Mouse (Mus musculus) forebrain, embryonic 16.5 days (tissue): Measurements from ENCODE around the gene Tmem165. TPM values are rescaled to one million over a fixed set of nuclear protein-coding genes. Genes with fewer than 3 reads are reported as not detected.
A peak's percentile ranks its signal among the peaks of the same experiment; 100 is the strongest.

Experiments
- ATAC-seq: fragments of 200-750 bp; cut with Nextera tagmentation; 2 replicates; pipeline ENCODE4 v1.8.0; 2017; ENCODE audit warnings: mild to moderate bottlenecking, moderate library complexity
- H3K27ac ChIP-seq: fragments of 300-500 bp; sonication (generic); 2 replicates; pipeline ENCODE4 v1.5.1; 2014; ENCODE audit warnings: low read length, control low read depth
- H3K27me3 ChIP-seq: fragments of 300-500 bp; sonication (generic); replicated peaks from 2 replicates; pipeline ENCODE4 v1.6.1; 2014; ENCODE audit warnings: low read length; ENCODE audit not compliant: control insufficient read depth, insufficient read depth
- H3K36me3 ChIP-seq: fragments of 300-500 bp; sonication (generic); 2 replicates; pipeline ENCODE4 v1.6.1; 2014; ENCODE audit not compliant: control insufficient read depth, insufficient read depth
- H3K4me1 ChIP-seq: fragments of 300-500 bp; sonication (generic); replicated peaks from 2 replicates; pipeline ENCODE4 v1.6.1; 2014; ENCODE audit warnings: low read length; ENCODE audit not compliant: control insufficient read depth, insufficient read depth
- H3K4me2 ChIP-seq: fragments of 300-500 bp; sonication (generic); 2 replicates; pipeline ENCODE4 v1.6.1; 2014; ENCODE audit warnings: mild to moderate bottlenecking, low read length, control low read depth
- H3K4me3 ChIP-seq: fragments of 300-500 bp; sonication (generic); replicated peaks from 2 replicates; pipeline ENCODE4 v1.5.1; 2014; ENCODE audit warnings: mild to moderate bottlenecking, low read length, control low read depth
- H3K9ac ChIP-seq: fragments of 300-500 bp; sonication (generic); replicated peaks from 2 replicates; pipeline ENCODE4 v1.6.1; 2014; ENCODE audit warnings: low read depth, low read length, control low read depth
- H3K9me3 ChIP-seq: fragments of 300-500 bp; sonication (generic); 2 replicates; pipeline ENCODE4 v1.6.1; 2016; ENCODE audit warnings: low read length; ENCODE audit not compliant: control insufficient read depth
- WGBS: fragments of 180-500 bp; shearing (Covaris S2); extraction: QIAGEN DNeasy Blood & Tissue Kit; methylation state at CpG from one replicate; pipeline ENCODE4 v1.1.7; 2014; 5-methylcytosine and 5-hydroxymethylcytosine counted together
- polyA plus RNA-seq: library from polyadenylated mRNA; unstranded; fragments of >200 nt; fragmentation: Nextera tagmentation; extraction: Ambion mirVana; gene quantifications from 2 replicates; pipeline ENCODE4 v1.2.1, GENCODE M21; 2015

The Tmem165 gene
- polyA plus RNA-seq = 40.3 and 45.9 TPM in 2 replicates

DNA sequence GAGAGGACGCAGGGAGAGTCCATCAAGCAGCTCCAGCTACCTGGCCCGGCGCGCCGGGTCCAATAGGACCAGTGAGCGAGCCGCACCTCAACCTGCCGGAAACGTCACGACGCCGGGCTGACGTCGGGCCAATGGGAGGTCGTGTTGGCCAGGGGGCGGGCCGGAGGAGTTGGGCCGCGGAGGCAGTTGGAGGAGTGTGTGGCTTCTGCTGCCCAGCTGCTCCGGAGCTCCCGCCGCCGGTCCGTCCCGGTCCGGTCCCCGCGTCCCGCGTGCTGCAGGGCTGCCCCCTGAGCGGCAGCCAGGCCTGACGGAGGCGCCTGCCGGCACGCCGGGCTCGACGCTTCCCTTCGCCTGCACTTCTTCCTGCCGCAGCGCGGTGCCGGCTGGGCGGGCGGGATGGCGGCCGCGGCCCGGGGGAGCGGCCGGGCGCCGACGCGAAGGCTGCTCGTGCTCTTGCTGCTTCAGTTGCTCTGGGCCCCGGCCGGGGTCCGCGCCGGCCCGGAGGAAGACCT, at the start of gene Tmem165:
TSS of gene Tmem165 (plus strand) at position 131 of the 512 bp plus-strand sequence.
- Histone ChIP-seq H3K36me3 (no peaks in the 10 kb centered on the region), H3K27ac (peak within 1 kb of the TSS; percentile 93), H3K4me1 (peaks cover 15% of the 10 kb centered on the region), H3K9ac (peak within 1 kb of the TSS; percentile 91), H3K4me2 (peak within 1 kb of the TSS; percentile 80), H3K9me3 (no peaks in the 10 kb centered on the region), H3K4me3 (peak within 1 kb of the TSS; percentile 80), H3K27me3 (no peaks in the 10 kb centered on the region)
- ATAC-seq = peak; percentile 98
- under 1% methylated on average over 61 of the region's 62 CpGs for WGBS

DNA sequence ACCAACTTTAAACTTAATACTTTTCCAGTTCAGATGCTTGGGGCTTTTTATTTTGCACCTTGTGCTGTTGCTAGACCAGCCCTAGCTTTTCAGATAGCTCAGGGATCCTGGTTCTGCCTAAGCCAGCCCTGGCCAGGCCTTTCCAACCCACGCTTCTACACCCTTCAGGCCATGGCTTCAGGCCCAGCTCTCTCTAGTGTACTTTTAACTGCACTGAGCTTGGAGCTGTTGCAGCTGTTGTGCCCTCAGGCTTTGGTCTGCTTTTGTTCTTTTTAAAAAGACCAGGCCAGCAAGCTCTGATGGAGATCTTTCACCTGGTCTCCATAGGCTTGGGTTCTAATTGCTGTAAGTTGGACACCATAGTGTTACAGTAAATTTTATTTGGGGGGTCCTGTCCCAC, 48.0 kb upstream of the Tmem165 start:
- Histone ChIP-seq H3K4me1 (peaks cover 5% of the 10 kb centered on the region), H3K36me3 (no peaks in the 10 kb centered on the region), H3K27ac (no peak overlapping the region), H3K27me3 (no peaks in the 10 kb centered on the region), H3K9ac (no peak overlapping the region), H3K4me3 (no peak overlapping the region), H3K4me2 (no peak overlapping the region), H3K9me3 (no peaks in the 10 kb centered on the region)
- ATAC-seq = no peak
- 65% methylated on average over 1 of the region's 1 CpGs for WGBS

DNA sequence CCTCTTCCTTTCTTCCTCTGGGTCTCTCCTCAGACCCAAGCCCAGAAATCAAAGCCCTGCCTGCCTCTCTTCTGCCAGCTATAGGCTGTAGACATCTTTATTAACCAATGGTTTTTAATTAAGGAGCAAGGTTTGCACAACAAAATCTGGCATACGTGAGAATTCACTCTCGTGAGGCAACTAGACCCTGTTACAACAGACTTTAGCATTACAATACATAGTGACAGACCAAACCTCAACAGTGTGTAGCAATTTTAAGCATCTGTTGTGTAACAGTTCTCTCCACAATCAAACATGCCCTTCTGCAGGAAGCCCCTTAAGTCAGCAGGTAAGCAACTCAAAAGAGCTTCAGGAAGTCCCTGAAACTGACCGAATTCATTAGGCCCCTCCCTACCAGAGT, 47.4 kb upstream of the Tmem165 start:
- no peak for ATAC-seq
- Histone ChIP-seq H3K9ac (no peak overlapping the region), H3K4me1 (peaks cover 8% of the 10 kb centered on the region), H3K27me3 (no peaks in the 10 kb centered on the region), H3K4me3 (no peak overlapping the region), H3K9me3 (no peaks in the 10 kb centered on the region), H3K27ac (no peak overlapping the region), H3K4me2 (no peak overlapping the region), H3K36me3 (no peaks in the 10 kb centered on the region)
- 85% methylated on average over 3 of the region's 3 CpGs for WGBS

DNA sequence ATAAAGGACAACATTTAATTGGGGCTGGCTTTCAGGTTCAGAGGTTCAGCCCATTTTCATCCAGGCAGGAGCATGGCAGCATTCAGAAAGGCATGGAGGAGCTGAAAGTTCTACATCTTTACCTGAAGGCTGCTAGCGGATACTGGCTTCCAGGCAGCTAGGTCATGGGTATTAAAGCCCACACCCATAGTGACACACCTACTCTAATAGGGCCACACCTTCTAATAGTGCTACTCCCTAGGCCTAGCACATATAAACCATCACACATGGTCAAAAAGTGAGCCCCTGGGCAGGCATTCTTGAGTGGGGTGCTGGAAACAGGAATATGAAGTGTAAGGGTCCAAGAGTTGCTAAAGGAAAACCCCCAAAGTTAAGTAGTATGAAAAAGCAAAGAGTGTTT, 46.1 kb upstream of the Tmem165 start:
- Histone ChIP-seq H3K4me3 (no peak overlapping the region), H3K4me2 (no peak overlapping the region), H3K9me3 (no peaks in the 10 kb centered on the region), H3K4me1 (peaks cover 11% of the 10 kb centered on the region), H3K9ac (no peak overlapping the region), H3K27me3 (no peaks in the 10 kb centered on the region), H3K36me3 (no peaks in the 10 kb centered on the region), H3K27ac (no peak overlapping the region)
- 96% methylated on average over 1 of the region's 1 CpGs for WGBS
- ATAC-seq = no peak

DNA sequence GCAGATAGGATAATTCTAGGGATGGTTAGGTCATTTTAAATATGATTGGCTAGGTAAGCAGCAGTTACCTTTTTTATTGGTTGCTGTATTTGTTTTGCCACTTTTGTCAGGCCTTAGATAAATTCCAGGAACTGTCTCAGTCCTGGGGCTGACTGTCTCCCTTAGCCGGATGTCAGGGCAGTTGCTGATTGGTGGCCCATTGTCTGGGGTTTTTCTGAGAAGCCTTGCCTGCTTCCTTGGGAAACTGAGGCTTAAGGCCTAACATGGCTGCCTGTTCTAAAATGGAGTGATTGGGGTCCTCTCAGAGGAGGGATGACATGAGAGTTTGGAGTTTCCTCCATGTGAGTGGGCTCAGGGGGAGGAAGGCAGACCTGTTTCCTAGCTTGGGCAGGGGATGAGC, 45.6 kb upstream of the Tmem165 start:
- ATAC-seq = no peak
- no peaks in the 10 kb centered on the region for H3K9me3 ChIP-seq

DNA sequence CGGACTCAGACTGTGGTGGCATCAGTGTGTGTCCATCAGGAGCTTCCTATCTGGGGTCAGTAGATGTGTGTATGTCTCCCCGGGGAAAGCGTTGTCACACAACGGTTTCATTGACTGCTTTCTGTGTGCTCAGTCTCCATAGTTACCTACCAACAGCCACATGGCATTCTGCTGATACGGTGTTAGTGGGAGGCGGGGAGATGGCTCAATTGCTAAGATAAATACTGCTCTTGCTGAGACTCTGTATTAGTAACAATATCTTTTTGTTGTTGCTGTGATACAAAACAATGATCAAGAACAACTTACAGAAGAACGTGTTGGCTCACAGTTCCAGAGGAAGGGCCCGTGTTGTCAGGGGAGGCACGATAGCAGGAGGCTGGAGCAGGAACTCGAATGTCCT, 45.2 kb upstream of the Tmem165 start:
- no peak overlapping the region for H3K4me2 ChIP-seq
- peaks cover 11% of the 10 kb centered on the region for H3K4me1 ChIP-seq
- ATAC-seq = no peak
- no peaks in the 10 kb centered on the region for H3K27me3 ChIP-seq
- WGBS = 54% methylated on average over 10 of the region's 10 CpGs
- no peak overlapping the region for H3K27ac ChIP-seq
- no peak overlapping the region for H3K4me3 ChIP-seq
- no peaks in the 10 kb centered on the region for H3K36me3 ChIP-seq
- H3K9me3 ChIP-seq = no peaks in the 10 kb centered on the region
- no peak overlapping the region for H3K9ac ChIP-seq

More for the DNA sequence above, 45.6 kb upstream of the Tmem165 start:
- Histone ChIP-seq H3K9ac (no peak overlapping the region), H3K36me3 (no peaks in the 10 kb centered on the region), H3K4me2 (no peak overlapping the region), H3K27me3 (no peaks in the 10 kb centered on the region), H3K27ac (no peak overlapping the region), H3K4me3 (no peak overlapping the region), H3K4me1 (peaks cover 11% of the 10 kb centered on the region)
- 83% methylated on average over 1 of the region's 1 CpGs for WGBS

DNA sequence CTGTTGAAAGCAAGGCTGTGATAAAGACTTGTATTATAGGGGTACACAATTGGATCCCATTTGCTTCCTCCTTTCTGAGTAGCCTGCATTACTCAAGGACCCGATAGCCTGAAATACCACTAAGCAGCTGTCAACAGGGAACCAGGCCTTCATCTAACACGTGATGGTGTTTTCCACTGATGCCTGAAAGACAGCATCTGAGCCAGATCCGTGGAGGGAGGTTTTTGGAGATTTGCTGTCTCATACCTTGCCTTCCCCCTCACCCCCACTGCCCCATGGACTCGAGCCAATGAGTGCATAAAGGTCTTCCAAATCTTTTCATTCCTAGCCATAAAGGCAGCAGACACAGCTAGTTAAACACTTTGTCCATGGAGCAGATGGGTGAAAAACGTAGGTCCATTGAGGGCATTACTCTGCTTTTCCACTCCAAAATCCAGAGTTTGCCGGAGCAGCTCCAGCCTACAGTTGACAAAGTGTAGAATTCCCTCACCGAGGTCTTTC, 44.5 kb upstream of the Tmem165 start:
- Histone ChIP-seq H3K9me3 (no peaks in the 10 kb centered on the region), H3K9ac (no peak overlapping the region), H3K27ac (no peak overlapping the region), H3K4me2 (no peak overlapping the region; the same call in 1 of the 2 replicates), H3K4me3 (no peak overlapping the region), H3K4me1 (peaks cover 11% of the 10 kb centered on the region), H3K36me3 (no peaks in the 10 kb centered on the region), H3K27me3 (no peaks in the 10 kb centered on the region)
- 45% methylated on average over 7 of the region's 7 CpGs for WGBS
- no peak for ATAC-seq

DNA sequence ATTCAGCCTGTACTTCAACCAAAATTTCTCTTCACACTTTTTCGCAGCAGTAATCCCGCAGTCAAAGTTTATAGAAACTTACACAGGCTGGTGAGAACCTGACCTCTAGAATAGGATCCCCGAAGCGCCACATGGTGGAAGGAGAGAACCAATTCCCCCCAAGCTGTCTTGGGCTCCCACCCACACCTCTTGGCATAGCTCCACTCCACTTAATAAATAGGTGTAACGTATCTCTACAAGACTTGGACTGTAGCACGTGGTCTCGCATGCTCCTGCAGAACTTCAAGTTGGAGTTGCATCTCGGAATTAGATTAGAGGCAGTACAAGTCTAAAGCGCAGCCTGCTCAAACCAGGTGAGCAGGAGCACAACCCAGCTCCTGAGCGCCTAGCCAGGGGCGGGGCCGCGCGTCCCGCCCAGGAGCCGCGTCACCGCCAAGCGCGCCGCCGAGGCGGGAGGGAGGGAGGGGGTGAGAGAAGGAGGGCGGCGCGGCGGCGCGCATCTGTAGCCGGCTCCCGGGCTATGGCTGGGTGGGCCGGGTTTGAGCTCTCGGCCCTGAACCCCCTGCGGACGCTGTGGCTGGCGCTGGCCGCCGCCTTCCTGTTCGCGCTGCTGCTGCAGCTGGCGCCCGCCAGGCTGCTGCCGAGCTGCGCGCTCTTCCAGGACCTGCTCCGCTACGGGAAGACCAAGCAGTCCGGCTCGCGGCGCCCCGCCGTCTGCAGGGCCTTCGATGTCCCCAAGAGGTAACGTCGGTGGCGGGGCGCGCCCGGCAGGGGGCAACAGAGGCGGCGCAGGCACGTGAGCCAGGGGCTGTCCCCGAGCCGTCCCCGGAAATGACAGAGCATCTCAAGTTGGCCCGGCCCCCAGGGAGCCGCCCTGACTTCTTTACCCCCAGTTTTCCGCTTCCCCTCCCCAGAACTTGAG, 43.6 kb upstream of the Tmem165 start, which contains the start of gene Srd5a3:
TSS of gene Srd5a3 (plus strand) at position 464 of the 922 bp plus-strand sequence.
- Histone ChIP-seq H3K4me3 (peak within 1 kb of the TSS; percentile 84), H3K36me3 (no peaks in the 10 kb centered on the region), H3K4me2 (peak within 1 kb of the TSS; percentile 62), H3K27me3 (no peaks in the 10 kb centered on the region), H3K9me3 (no peaks in the 10 kb centered on the region), H3K4me1 (peaks cover 11% of the 10 kb centered on the region), H3K9ac (peak within 1 kb of the TSS; percentile 98), H3K27ac (peak within 1 kb of the TSS; percentile 95)
- peak; percentile 98 for ATAC-seq
- WGBS = 1% methylated on average over 57 of the region's 69 CpGs

DNA sequence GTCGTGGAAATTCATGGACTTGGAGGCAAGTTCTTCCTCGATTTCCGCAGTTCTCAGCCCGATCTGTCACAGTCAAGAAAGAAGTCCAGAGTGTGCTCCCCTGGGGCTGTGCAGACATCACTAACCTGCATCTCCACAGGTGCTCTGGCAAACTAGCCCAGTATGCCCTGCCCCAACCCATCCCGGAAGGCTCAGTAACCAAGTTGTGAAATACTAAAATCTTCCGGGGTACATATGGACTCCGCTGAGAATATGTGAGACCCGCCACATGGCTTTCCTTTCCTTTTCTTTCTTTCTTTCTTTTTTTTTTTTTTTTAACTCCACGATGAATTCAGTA, 43.0 kb upstream of the Tmem165 start:
- Histone ChIP-seq H3K4me2 (peak overlapping the region; percentile 62), H3K9me3 (no peaks in the 10 kb centered on the region), H3K9ac (peak overlapping the region; percentile 98), H3K27ac (peak overlapping the region; percentile 95), H3K27me3 (no peaks in the 10 kb centered on the region), H3K4me1 (peaks cover 11% of the 10 kb centered on the region), H3K36me3 (no peaks in the 10 kb centered on the region), H3K4me3 (peak overlapping the region; percentile 84)
- 6% methylated on average over 9 of the region's 9 CpGs for WGBS
- ATAC-seq = peak; percentile 50; the same call in 1 of the 2 replicates
